Mouse (Mus musculus): ENCODE measurements around the gene Cxcr5. TPM values are rescaled to one million over a fixed set of nuclear protein-coding genes. Genes with fewer than 3 reads are reported as not detected.
A peak's percentile ranks its signal among the peaks of the same experiment; 100 is the strongest.

Cxcr5 gene
- polyA plus RNA-seq (2015; fragmentation: Nextera tagmentation; extraction: Ambion mirVana), result 0.05 and 0.23 TPM in 2 replicates

DNA sequence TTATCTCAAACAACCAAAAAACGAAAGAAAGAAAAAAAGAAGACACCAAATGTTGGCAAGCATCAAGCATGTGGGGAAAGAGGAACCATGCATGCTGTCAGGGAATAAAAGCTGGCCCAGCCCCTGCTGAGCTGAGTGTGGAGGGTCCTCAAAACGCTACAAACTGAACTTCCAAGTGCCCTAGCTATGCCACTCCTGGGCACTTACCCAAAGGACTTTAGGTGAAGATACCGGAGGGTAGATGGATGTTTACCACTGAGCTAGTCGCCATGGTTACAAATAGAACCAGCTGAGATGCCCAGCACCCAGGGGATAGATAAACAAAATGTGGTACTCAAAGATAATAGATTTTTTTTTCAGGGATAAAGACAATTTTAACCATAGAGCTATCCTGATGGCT lies at the start of gene Cxcr5:
TSS of gene Cxcr5 (minus strand) at position 281 of the 400 bp plus-strand sequence.
- Histone ChIP-seq H3K27me3 (no peaks in the 10 kb centered on the region), H3K4me3 (no peak within 1 kb of the TSS), H3K36me3 (no peaks in the 10 kb centered on the region), H3K4me2 (no peak within 1 kb of the TSS), H3K4me1 (replicated peaks) (no peaks in the 10 kb centered on the region), H3K9me3 (replicated peaks) (no peaks in the 10 kb centered on the region), H3K9ac (no peak within 1 kb of the TSS), H3K27ac (no peak within 1 kb of the TSS)
- WGBS, result 51% methylated on average over 4 of the region's 4 CpGs
- ATAC-seq (replicated peaks; ENCODE audit: insufficient number of reproducible peaks, insufficient read depth, low FRiP score, low read depth), result no peak

DNA sequence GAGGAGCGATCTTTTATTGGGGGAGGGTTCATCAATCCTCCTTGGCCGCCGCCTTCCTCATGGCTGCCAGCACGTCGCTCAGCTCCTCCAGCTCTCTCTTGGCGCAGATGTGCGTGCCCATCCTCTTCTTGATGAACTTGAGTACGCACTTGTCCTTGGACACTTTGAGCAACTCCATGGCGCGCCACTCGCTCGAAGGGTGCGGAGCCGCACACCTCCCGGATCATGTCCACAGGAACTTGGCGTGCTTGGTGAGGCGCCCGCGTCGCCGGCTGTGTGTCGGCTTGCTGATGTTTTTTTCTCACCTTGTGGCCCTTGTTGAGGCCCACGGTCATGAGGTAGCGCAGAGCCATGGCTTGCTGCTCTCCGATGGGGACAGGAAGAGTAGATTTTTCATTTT lies 48.7 kb upstream of the Cxcr5 start:
- ATAC-seq (replicated peaks; ENCODE audit: insufficient number of reproducible peaks, insufficient read depth, low FRiP score, low read depth), result no peak
- H3K27me3 ChIP-seq, result no peaks in the 10 kb centered on the region
- peaks cover 21% of the 10 kb centered on the region for H3K4me1 ChIP-seq (replicated peaks)
- no peaks in the 10 kb centered on the region for H3K9me3 ChIP-seq (replicated peaks)
- H3K36me3 ChIP-seq, result peaks cover 69% of the 10 kb centered on the region
- no peak overlapping the region for H3K27ac ChIP-seq
- H3K4me3 ChIP-seq, result no peak overlapping the region
- no peak overlapping the region for H3K4me2 ChIP-seq
- H3K9ac ChIP-seq, result no peak overlapping the region
- 95% methylated on average over 25 of the region's 25 CpGs for WGBS

DNA sequence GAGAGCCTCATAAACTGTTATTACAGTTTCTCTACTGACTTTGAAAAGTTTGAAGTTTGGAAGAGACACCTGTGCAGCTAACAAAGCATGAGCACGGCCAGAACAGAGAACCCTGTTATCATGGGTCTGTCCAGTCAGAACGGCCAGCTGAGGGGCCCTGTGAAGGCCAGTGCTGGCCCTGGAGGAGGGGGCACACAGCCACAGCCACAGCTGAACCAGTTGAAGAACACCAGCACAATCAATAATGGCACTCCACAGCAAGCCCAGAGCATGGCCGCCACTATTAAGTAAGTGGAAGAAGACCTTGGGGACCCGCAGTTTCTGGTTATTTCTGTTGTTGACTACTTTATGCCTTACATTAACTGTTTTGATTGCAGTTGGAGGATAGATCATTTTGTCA lies 45.6 kb upstream of the Cxcr5 start:
- Histone ChIP-seq H3K27ac (no peak overlapping the region), H3K27me3 (no peaks in the 10 kb centered on the region), H3K9me3 (replicated peaks) (no peaks in the 10 kb centered on the region), H3K4me1 (replicated peaks) (peaks cover 28% of the 10 kb centered on the region), H3K9ac (no peak overlapping the region), H3K36me3 (peaks cover 38% of the 10 kb centered on the region), H3K4me2 (peak overlapping the region; percentile 72), H3K4me3 (peak overlapping the region; percentile 16)
- 36% methylated on average over 4 of the region's 4 CpGs for WGBS
- ATAC-seq (replicated peaks; ENCODE audit: insufficient number of reproducible peaks, insufficient read depth, low FRiP score, low read depth), result no peak

DNA sequence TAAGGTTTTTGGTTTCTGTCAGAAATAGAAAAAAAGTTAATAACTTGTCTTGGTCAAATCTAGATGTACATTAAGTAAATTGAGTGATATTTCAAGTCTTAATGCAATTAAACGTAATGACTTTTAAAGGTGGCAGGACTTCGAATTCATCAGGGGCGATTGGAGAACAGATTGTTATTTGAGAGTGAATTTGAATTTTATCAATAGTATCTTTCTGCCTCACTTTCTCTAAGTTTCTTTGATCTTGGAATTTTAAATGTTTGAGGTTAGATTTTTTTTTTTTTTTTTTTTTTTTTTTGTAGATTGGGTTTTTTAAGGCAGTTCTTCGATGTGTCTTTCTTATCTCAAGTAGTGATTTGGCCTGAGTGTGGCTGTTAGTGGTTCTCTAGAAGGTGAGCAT lies 45.0 kb upstream of the Cxcr5 start:
- H3K4me3 ChIP-seq, result peak overlapping the region; percentile 16; the same call in 1 of the 2 replicates
- H3K36me3 ChIP-seq, result peaks cover 34% of the 10 kb centered on the region
- H3K27ac ChIP-seq, result no peak overlapping the region
- no peak for ATAC-seq (replicated peaks; ENCODE audit: insufficient number of reproducible peaks, insufficient read depth, low FRiP score, low read depth)
- no peaks in the 10 kb centered on the region for H3K9me3 ChIP-seq (replicated peaks)
- 39% methylated on average over 4 of the region's 4 CpGs for WGBS
- H3K9ac ChIP-seq, result no peak overlapping the region
- H3K4me1 ChIP-seq (replicated peaks), result peaks cover 28% of the 10 kb centered on the region
- H3K27me3 ChIP-seq, result no peaks in the 10 kb centered on the region
- H3K4me2 ChIP-seq, result peak overlapping the region; percentile 72

DNA sequence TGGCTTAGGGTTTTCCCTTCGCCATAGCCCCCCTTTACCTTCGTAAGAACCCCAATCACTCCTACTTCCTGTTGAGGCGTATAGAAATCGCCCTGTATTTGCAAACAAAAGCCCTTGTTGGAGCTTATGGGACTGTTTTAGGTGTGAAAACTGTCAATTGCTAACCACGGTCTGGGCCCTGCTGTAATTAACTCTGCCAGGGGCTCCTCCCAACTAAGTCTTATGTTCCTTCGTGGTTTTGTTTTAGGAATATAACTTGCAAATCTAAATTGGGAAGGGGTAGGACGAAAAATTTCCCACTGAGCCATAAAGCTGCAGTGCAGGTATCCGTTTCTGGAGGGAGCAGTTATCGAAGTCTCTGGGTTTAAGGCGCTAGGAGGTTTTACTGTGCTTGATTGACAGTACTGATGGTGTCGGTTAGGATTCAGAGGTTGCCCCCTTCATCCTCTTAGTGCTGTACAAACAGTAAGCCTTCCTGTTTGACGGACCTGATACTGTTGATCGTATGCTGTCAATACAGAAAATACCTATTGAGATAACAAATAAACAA lies 44.0 kb upstream of the Cxcr5 start:
- Histone ChIP-seq H3K9ac (peak overlapping the region; percentile 100), H3K36me3 (peaks cover 30% of the 10 kb centered on the region), H3K9me3 (replicated peaks) (no peaks in the 10 kb centered on the region), H3K27ac (peak overlapping the region; percentile 100), H3K4me3 (peak overlapping the region; percentile 100), H3K4me1 (replicated peaks) (peaks cover 28% of the 10 kb centered on the region), H3K4me2 (peak overlapping the region; percentile 72), H3K27me3 (no peaks in the 10 kb centered on the region)
- under 1% methylated on average over 13 of the region's 13 CpGs for whole genome bisulfite sequencing
- ATAC-seq (replicated peaks; ENCODE audit: insufficient number of reproducible peaks, insufficient read depth, low FRiP score, low read depth), result no peak

DNA sequence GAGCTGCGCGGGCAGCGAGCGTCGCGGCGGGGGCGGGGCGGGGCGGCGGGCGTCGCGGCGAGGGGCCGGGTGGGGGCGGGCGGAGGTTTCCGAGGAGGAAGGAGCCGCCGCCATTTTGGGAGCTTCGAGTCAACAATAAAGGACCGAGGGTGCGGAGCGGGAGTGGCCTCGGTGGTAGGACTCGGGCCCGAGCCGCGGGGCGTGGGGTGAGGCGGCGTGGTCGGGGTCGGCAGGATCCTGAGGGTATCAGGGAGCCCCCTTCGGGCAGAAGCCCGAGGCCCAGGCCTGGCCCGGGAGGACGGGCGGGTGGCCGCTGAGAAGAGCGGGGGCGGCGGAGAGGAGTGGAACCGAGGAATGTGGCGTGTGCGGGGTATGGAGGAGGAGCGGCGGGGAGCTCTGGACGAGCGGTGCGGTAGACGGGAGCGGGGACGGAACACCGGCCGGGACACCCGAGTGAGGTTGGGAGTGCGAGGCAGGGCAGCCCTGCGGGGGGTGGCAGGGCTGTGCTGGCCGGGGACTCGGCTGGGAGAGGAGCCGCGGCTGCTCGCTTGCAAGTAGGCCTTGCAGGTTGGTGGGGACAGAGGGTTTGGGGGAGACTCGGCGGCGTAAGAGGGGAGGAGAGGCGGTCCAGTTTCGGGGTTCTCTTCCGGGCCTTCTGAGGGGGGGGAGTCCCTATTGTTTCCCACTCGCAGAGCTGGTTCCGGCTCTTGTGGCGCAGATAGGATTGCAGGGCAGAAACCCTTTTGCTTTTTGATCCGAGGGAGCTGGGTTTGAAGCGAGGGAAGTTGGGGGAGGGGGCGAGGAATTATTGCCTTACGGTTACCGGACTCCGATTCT lies 43.3 kb upstream of the Cxcr5 start, which contains the start of gene Ddx6:
TSS of gene Ddx6 (plus strand) at position 114 of the 837 bp plus-strand sequence.
- Histone ChIP-seq H3K36me3 (peaks cover 23% of the 10 kb centered on the region), H3K4me3 (peak within 1 kb of the TSS; percentile 100), H3K9me3 (replicated peaks) (no peaks in the 10 kb centered on the region), H3K9ac (peak within 1 kb of the TSS; percentile 100), H3K4me2 (peak within 1 kb of the TSS; percentile 87), H3K4me1 (replicated peaks) (peaks cover 30% of the 10 kb centered on the region), H3K27me3 (no peaks in the 10 kb centered on the region), H3K27ac (peak within 1 kb of the TSS; percentile 100)
- under 1% methylated on average over 58 of the region's 80 CpGs for whole genome bisulfite sequencing
- peak; percentile 61 for ATAC-seq (replicated peaks; ENCODE audit: insufficient number of reproducible peaks, insufficient read depth, low FRiP score, low read depth)

DNA sequence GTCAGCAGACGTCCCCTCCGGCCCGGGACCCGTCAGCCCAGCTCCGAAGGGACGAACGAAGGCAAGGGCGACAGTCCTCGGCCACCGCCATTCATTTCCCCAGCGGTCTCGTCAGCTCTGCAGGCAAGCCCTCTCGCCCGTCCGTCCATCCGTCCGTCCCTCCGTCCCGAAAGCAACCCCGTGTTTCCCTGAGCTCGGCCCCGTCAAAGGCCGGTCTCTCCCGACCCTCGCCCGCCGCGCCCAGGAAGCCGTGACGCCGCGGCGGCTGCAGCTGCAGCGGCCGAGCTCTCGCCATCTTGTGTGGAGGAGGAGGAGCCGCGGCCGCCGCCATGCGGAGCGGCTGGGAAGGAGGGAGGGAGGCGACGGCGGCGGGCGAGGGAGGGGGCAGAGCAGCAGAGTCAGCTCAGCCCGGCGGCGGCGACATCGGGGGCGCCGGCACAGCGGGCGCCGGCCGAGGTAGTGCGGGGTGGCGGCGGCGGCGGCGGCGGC lies 42.7 kb upstream of the Cxcr5 start:
- H3K27me3 ChIP-seq, result no peaks in the 10 kb centered on the region
- H3K9me3 ChIP-seq (replicated peaks), result no peaks in the 10 kb centered on the region
- peak overlapping the region; percentile 87 for H3K4me2 ChIP-seq
- H3K9ac ChIP-seq, result peak overlapping the region; percentile 100
- peaks cover 18% of the 10 kb centered on the region for H3K36me3 ChIP-seq
- peak overlapping the region; percentile 100 for H3K27ac ChIP-seq
- peak; percentile 76 for ATAC-seq (replicated peaks; ENCODE audit: insufficient number of reproducible peaks, insufficient read depth, low FRiP score, low read depth)
- peaks cover 36% of the 10 kb centered on the region for H3K4me1 ChIP-seq (replicated peaks)
- peak overlapping the region; percentile 100 for H3K4me3 ChIP-seq
- WGBS, result under 1% methylated on average over 49 of the region's 65 CpGs

DNA sequence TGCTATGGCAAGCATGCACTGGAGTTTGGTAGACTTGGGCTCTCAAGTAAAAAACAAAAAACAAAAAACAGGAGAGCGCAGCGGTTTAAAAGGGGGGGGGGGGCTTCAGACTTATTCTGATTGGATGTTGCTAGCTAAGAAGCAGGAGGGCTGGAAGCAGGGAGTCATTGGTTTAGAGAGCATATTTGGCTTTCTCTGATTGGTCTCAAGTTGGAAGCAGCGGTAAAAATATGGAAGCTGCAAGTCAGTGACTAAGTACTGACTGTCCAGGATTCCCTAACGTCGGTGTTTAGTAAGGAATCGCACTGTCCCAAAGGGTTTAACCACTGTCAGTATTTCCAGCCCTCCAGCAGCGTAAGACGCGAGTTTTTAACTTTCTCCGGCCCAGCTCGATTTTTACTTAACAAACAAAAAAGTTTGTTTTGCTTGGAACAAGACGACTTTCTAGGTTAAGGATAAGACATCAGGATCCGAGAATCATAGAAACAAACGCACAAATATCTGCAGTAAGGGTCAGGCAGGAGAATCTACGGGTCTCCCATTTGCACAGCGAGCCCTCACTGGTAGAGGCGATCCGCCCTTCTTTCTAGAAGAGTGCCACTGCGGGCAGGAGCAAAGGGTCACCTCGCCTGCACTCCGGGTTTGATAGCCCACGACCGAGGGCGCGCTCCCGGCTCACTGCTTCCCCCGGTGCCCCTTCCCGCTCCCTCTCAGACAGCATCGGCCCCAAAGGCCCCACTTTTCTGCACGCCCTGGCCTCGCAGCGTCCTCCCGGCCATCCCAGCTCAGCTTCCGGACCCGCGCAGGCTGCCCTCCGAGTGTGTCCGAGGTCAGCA lies 42.0 kb upstream of the Cxcr5 start:
- H3K27me3 ChIP-seq, result no peaks in the 10 kb centered on the region
- peak; percentile 70 for ATAC-seq (replicated peaks; ENCODE audit: insufficient number of reproducible peaks, insufficient read depth, low FRiP score, low read depth)
- peaks cover 12% of the 10 kb centered on the region for H3K36me3 ChIP-seq
- H3K27ac ChIP-seq, result peak overlapping the region; percentile 100
- H3K9ac ChIP-seq, result peak overlapping the region; percentile 100
- H3K9me3 ChIP-seq (replicated peaks), result no peaks in the 10 kb centered on the region
- H3K4me3 ChIP-seq, result peak overlapping the region; percentile 100
- peak overlapping the region; percentile 87 for H3K4me2 ChIP-seq
- H3K4me1 ChIP-seq (replicated peaks), result peaks cover 38% of the 10 kb centered on the region
- under 1% methylated on average over 38 of the region's 38 CpGs for WGBS

DNA sequence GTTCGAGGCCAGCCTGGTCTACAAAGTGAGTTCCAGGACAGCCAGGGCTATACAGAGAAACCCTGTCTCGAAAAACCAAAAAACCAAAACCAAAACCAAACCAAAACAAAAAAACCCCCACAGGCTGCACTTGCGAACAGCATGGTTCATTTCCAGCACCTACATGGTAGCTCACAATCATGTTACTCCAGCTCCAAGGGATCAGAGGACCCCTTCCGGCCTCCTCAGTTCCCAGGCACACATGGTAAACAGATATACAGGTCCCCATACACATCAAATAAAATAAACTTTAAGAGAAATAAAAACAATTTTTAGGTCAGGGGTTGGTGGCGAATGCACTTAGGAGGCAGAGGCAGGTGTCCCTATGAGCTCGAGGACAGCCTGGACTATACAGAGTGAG lies 41.1 kb upstream of the Cxcr5 start:
- peak overlapping the region; percentile 100 for H3K4me3 ChIP-seq
- ATAC-seq (replicated peaks; ENCODE audit: insufficient number of reproducible peaks, insufficient read depth, low FRiP score, low read depth), result no peak

DNA sequence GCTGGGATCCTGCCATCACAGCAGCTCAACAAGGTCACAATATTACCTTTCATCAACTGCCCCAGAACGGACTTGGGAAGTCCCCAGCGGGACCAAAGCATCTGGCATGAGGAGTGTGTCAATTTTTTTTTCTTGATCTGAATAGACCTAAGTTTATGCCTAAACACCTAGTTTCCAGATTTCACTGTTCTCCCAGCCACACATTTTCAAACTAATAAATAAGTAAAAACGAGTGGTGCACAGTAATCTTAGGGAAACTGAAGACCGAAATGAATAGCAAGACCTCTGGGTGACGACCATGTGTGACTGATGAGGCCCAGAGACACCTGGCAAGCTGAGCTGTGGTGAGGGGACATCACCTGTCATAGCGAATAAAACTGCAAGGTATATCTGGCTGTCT lies 39.1 kb upstream of the Cxcr5 start:
- Histone ChIP-seq H3K9ac (no peak overlapping the region), H3K4me1 (replicated peaks) (peaks cover 29% of the 10 kb centered on the region), H3K27me3 (no peaks in the 10 kb centered on the region), H3K36me3 (no peaks in the 10 kb centered on the region), H3K9me3 (replicated peaks) (no peaks in the 10 kb centered on the region), H3K4me2 (no peak overlapping the region), H3K4me3 (no peak overlapping the region), H3K27ac (no peak overlapping the region)
- no peak for ATAC-seq (replicated peaks; ENCODE audit: insufficient number of reproducible peaks, insufficient read depth, low FRiP score, low read depth)
- WGBS, result 81% methylated on average over 6 of the region's 6 CpGs

More for the DNA sequence above, 41.1 kb upstream of the Cxcr5 start:
- no peaks in the 10 kb centered on the region for H3K27me3 ChIP-seq
- H3K4me1 ChIP-seq (replicated peaks), result peaks cover 36% of the 10 kb centered on the region
- peak overlapping the region; percentile 100 for H3K27ac ChIP-seq
- 66% methylated on average over 6 of the region's 6 CpGs for WGBS
- peak overlapping the region; percentile 87 for H3K4me2 ChIP-seq
- no peaks in the 10 kb centered on the region for H3K9me3 ChIP-seq (replicated peaks)
- H3K36me3 ChIP-seq, result peaks cover 5% of the 10 kb centered on the region
- H3K9ac ChIP-seq, result peak overlapping the region; percentile 42

DNA sequence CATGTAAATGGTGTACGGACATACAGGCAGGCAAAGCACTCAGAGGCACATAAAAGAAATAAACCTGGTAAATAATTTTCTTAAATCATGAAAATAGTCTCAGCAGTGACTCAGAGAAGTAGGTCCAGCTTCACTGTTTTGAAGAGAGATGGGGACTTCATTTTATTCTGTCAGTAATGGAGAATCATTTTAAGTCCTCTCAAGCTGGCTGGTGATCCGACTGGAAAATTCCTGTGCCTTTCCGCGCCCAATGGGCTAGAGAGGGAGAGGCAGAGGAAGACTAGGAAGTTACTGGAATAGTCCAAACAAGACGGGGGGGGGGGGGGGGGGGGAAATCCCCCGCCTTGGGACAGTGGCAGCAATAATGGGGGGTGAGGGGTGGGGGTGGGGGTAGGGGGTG lies 37.9 kb upstream of the Cxcr5 start:
- H3K9me3 ChIP-seq (replicated peaks), result no peaks in the 10 kb centered on the region
- no peaks in the 10 kb centered on the region for H3K36me3 ChIP-seq
- peak overlapping the region; percentile 64 for H3K4me2 ChIP-seq
- H3K4me1 ChIP-seq (replicated peaks), result peaks cover 29% of the 10 kb centered on the region
- 32% methylated on average over 5 of the region's 6 CpGs for WGBS
- no peak for ATAC-seq (replicated peaks; ENCODE audit: insufficient number of reproducible peaks, insufficient read depth, low FRiP score, low read depth)
- H3K4me3 ChIP-seq, result peak overlapping the region; percentile 35; the same call in 1 of the 2 replicates
- H3K9ac ChIP-seq, result peak overlapping the region; percentile 41
- H3K27me3 ChIP-seq, result no peaks in the 10 kb centered on the region
- no peak overlapping the region for H3K27ac ChIP-seq
